Mouse (Mus musculus): Measurements from ENCODE around the gene Pilrb1. TPM values are rescaled to one million over a fixed set of nuclear protein-coding genes. Genes with fewer than 3 reads are reported as not detected.
"Not testable (repeated sequence)": the region's sequence is repeated elsewhere in the genome, so short reads cannot be mapped to it uniquely, and the experiment has no call there.

Gene Pilrb1
- polyA plus RNA-seq, 1 experiment from 2014 or later: 0.67 TPM

- not testable (repeated sequence) for ATAC-seq (ENCODE audit: insufficient number of reproducible peaks, insufficient read depth, low FRiP score, low read depth); H3K27ac ChIP-seq (ENCODE audit: low read length); H3K9me3 ChIP-seq (ENCODE audit: control insufficient read depth, low read depth, low read length); H3K36me3 ChIP-seq (ENCODE audit: control insufficient read depth, insufficient read depth, low read length); H3K4me2 ChIP-seq (replicated peaks; ENCODE audit: low read depth, low read length); H3K9ac ChIP-seq (replicated peaks; ENCODE audit: low read depth, low read length); H3K4me3 ChIP-seq (ENCODE audit: low read depth, low read length); H3K4me1 ChIP-seq (ENCODE audit: control insufficient read depth, insufficient read depth, low read length); H3K27me3 ChIP-seq (ENCODE audit: control insufficient read depth, insufficient read depth, low read length)
- 51% methylated on average over 2 of the region's 2 CpGs for WGBS
Measured at GRCm38 (mm10) chr5:137835966-137836520, 21.9 kb downstream of the Pilrb1 start, which contains the start of gene Pilra. Gene Pilra, minus strand, starts transcription at chr5:137836281.

GRCm38 (mm10) chr5:137833500-137833899 lies 24.4 kb downstream of the Pilrb1 start:
- no peaks in the 10 kb centered on the region for H3K9me3 ChIP-seq (ENCODE audit: control insufficient read depth, low read depth, low read length)
- no peak overlapping the region for H3K4me2 ChIP-seq (replicated peaks; ENCODE audit: low read depth, low read length)
- H3K9ac ChIP-seq (replicated peaks; ENCODE audit: low read depth, low read length): no peak overlapping the region
- no peaks in the 10 kb centered on the region for H3K36me3 ChIP-seq (ENCODE audit: control insufficient read depth, insufficient read depth, low read length)
- ATAC-seq (ENCODE audit: insufficient number of reproducible peaks, insufficient read depth, low FRiP score, low read depth): no peak
- no peaks in the 10 kb centered on the region for H3K4me1 ChIP-seq (ENCODE audit: control insufficient read depth, insufficient read depth, low read length)
- WGBS: 39% methylated on average over 4 of the region's 4 CpGs
- H3K27me3 ChIP-seq (ENCODE audit: control insufficient read depth, insufficient read depth, low read length): no peaks in the 10 kb centered on the region
- no peak overlapping the region for H3K27ac ChIP-seq (ENCODE audit: low read length)
- H3K4me3 ChIP-seq (ENCODE audit: low read depth, low read length): no peak overlapping the region

GRCm38 (mm10) chr5:137831506-137831905 lies 26.4 kb downstream of the Pilrb1 start:
- Histone ChIP-seq H3K4me2 (replicated peaks; ENCODE audit: low read depth, low read length) (no peak overlapping the region), H3K36me3 (ENCODE audit: control insufficient read depth, insufficient read depth, low read length) (no peaks in the 10 kb centered on the region), H3K27me3 (ENCODE audit: control insufficient read depth, insufficient read depth, low read length) (no peaks in the 10 kb centered on the region), H3K9me3 (ENCODE audit: control insufficient read depth, low read depth, low read length) (no peaks in the 10 kb centered on the region), H3K4me1 (ENCODE audit: control insufficient read depth, insufficient read depth, low read length) (no peaks in the 10 kb centered on the region), H3K9ac (replicated peaks; ENCODE audit: low read depth, low read length) (no peak overlapping the region), H3K4me3 (ENCODE audit: low read depth, low read length) (no peak overlapping the region), H3K27ac (ENCODE audit: low read length) (no peak overlapping the region)
- WGBS: 60% methylated on average over 6 of the region's 6 CpGs
- ATAC-seq (ENCODE audit: insufficient number of reproducible peaks, insufficient read depth, low FRiP score, low read depth): no peak

- WGBS: 98% methylated on average over 4 of the region's 4 CpGs
- no peaks in the 10 kb centered on the region for H3K36me3 ChIP-seq (ENCODE audit: control insufficient read depth, insufficient read depth, low read length)
- no peak for ATAC-seq (ENCODE audit: insufficient number of reproducible peaks, insufficient read depth, low FRiP score, low read depth)
- no peak overlapping the region for H3K4me3 ChIP-seq (ENCODE audit: low read depth, low read length)
- H3K27me3 ChIP-seq (ENCODE audit: control insufficient read depth, insufficient read depth, low read length): no peaks in the 10 kb centered on the region
- no peak overlapping the region for H3K9ac ChIP-seq (replicated peaks; ENCODE audit: low read depth, low read length)
- H3K4me1 ChIP-seq (ENCODE audit: control insufficient read depth, insufficient read depth, low read length): no peaks in the 10 kb centered on the region
- H3K27ac ChIP-seq (ENCODE audit: low read length): no peak overlapping the region
- H3K4me2 ChIP-seq (replicated peaks; ENCODE audit: low read depth, low read length): no peak overlapping the region
- no peaks in the 10 kb centered on the region for H3K9me3 ChIP-seq (ENCODE audit: control insufficient read depth, low read depth, low read length)
Measured at GRCm38 (mm10) chr5:137831106-137831505, 26.8 kb downstream of the Pilrb1 start.

- H3K27ac ChIP-seq (ENCODE audit: low read length): no peak overlapping the region
- H3K9me3 ChIP-seq (ENCODE audit: control insufficient read depth, low read depth, low read length): no peaks in the 10 kb centered on the region
- no peak overlapping the region for H3K4me2 ChIP-seq (replicated peaks; ENCODE audit: low read depth, low read length)
- no peak for ATAC-seq (ENCODE audit: insufficient number of reproducible peaks, insufficient read depth, low FRiP score, low read depth)
- H3K9ac ChIP-seq (replicated peaks; ENCODE audit: low read depth, low read length): no peak overlapping the region
- no peaks in the 10 kb centered on the region for H3K4me1 ChIP-seq (ENCODE audit: control insufficient read depth, insufficient read depth, low read length)
- H3K27me3 ChIP-seq (ENCODE audit: control insufficient read depth, insufficient read depth, low read length): no peaks in the 10 kb centered on the region
- WGBS: 67% methylated on average over 7 of the region's 7 CpGs
- H3K4me3 ChIP-seq (ENCODE audit: low read depth, low read length): no peak overlapping the region
- no peaks in the 10 kb centered on the region for H3K36me3 ChIP-seq (ENCODE audit: control insufficient read depth, insufficient read depth, low read length)
Measured at GRCm38 (mm10) chr5:137830238-137830637, 27.7 kb downstream of the Pilrb1 start.

- no peaks in the 10 kb centered on the region for H3K27me3 ChIP-seq (ENCODE audit: control insufficient read depth, insufficient read depth, low read length)
- H3K4me3 ChIP-seq (ENCODE audit: low read depth, low read length): no peak overlapping the region
- no peaks in the 10 kb centered on the region for H3K36me3 ChIP-seq (ENCODE audit: control insufficient read depth, insufficient read depth, low read length)
- H3K9me3 ChIP-seq (ENCODE audit: control insufficient read depth, low read depth, low read length): no peaks in the 10 kb centered on the region
- no peaks in the 10 kb centered on the region for H3K4me1 ChIP-seq (ENCODE audit: control insufficient read depth, insufficient read depth, low read length)
- WGBS: 85% methylated on average over 6 of the region's 6 CpGs
- H3K9ac ChIP-seq (replicated peaks; ENCODE audit: low read depth, low read length): no peak overlapping the region
- no peak overlapping the region for H3K4me2 ChIP-seq (replicated peaks; ENCODE audit: low read depth, low read length)
- no peak overlapping the region for H3K27ac ChIP-seq (ENCODE audit: low read length)
- no peak for ATAC-seq (ENCODE audit: insufficient number of reproducible peaks, insufficient read depth, low FRiP score, low read depth)
Measured at GRCm38 (mm10) chr5:137828694-137829093, 29.2 kb downstream of the Pilrb1 start.

- Histone ChIP-seq H3K4me3 (ENCODE audit: low read depth, low read length) (no peak overlapping the region), H3K9ac (replicated peaks; ENCODE audit: low read depth, low read length) (no peak overlapping the region), H3K9me3 (ENCODE audit: control insufficient read depth, low read depth, low read length) (no peaks in the 10 kb centered on the region), H3K27ac (ENCODE audit: low read length) (no peak overlapping the region), H3K27me3 (ENCODE audit: control insufficient read depth, insufficient read depth, low read length) (no peaks in the 10 kb centered on the region), H3K36me3 (ENCODE audit: control insufficient read depth, insufficient read depth, low read length) (no peaks in the 10 kb centered on the region), H3K4me2 (replicated peaks; ENCODE audit: low read depth, low read length) (no peak overlapping the region), H3K4me1 (ENCODE audit: control insufficient read depth, insufficient read depth, low read length) (no peaks in the 10 kb centered on the region)
- no peak for ATAC-seq (ENCODE audit: insufficient number of reproducible peaks, insufficient read depth, low FRiP score, low read depth)
- 43% methylated on average over 7 of the region's 7 CpGs for WGBS
Measured at GRCm38 (mm10) chr5:137826421-137826820, 31.5 kb downstream of the Pilrb1 start.

- no peak overlapping the region for H3K4me2 ChIP-seq (replicated peaks; ENCODE audit: low read depth, low read length)
- WGBS: 76% methylated on average over 2 of the region's 2 CpGs
- ATAC-seq (ENCODE audit: insufficient number of reproducible peaks, insufficient read depth, low FRiP score, low read depth): no peak
Measured at GRCm38 (mm10) chr5:137825971-137826370, 31.9 kb downstream of the Pilrb1 start.

GRCm38 (mm10) chr5:137825030-137825429 lies 32.9 kb downstream of the Pilrb1 start:
- H3K4me1 ChIP-seq (ENCODE audit: control insufficient read depth, insufficient read depth, low read length): no peaks in the 10 kb centered on the region
- 96% methylated on average over 3 of the region's 3 CpGs for WGBS
- no peak for ATAC-seq (ENCODE audit: insufficient number of reproducible peaks, insufficient read depth, low FRiP score, low read depth)
- H3K9me3 ChIP-seq (ENCODE audit: control insufficient read depth, low read depth, low read length): no peaks in the 10 kb centered on the region
- H3K27ac ChIP-seq (ENCODE audit: low read length): no peak overlapping the region
- no peak overlapping the region for H3K4me3 ChIP-seq (ENCODE audit: low read depth, low read length)
- H3K27me3 ChIP-seq (ENCODE audit: control insufficient read depth, insufficient read depth, low read length): no peaks in the 10 kb centered on the region
- no peaks in the 10 kb centered on the region for H3K36me3 ChIP-seq (ENCODE audit: control insufficient read depth, insufficient read depth, low read length)
- no peak overlapping the region for H3K9ac ChIP-seq (replicated peaks; ENCODE audit: low read depth, low read length)
- no peak overlapping the region for H3K4me2 ChIP-seq (replicated peaks; ENCODE audit: low read depth, low read length)

More at GRCm38 (mm10) chr5:137825971-137826370, 31.9 kb downstream of the Pilrb1 start:
- Histone ChIP-seq H3K36me3 (ENCODE audit: control insufficient read depth, insufficient read depth, low read length) (no peaks in the 10 kb centered on the region), H3K9ac (replicated peaks; ENCODE audit: low read depth, low read length) (no peak overlapping the region), H3K9me3 (ENCODE audit: control insufficient read depth, low read depth, low read length) (no peaks in the 10 kb centered on the region), H3K27ac (ENCODE audit: low read length) (no peak overlapping the region), H3K27me3 (ENCODE audit: control insufficient read depth, insufficient read depth, low read length) (no peaks in the 10 kb centered on the region), H3K4me1 (ENCODE audit: control insufficient read depth, insufficient read depth, low read length) (no peaks in the 10 kb centered on the region), H3K4me3 (ENCODE audit: low read depth, low read length) (no peak overlapping the region)
